Mouse (Mus musculus) layer of hippocampus, postnatal 36 days (tissue): ENCODE data around the gene Hs6st3. TPM values are rescaled to one million over a fixed set of nuclear protein-coding genes. Genes with fewer than 3 reads are reported as not detected.

Experiments
- DNase-seq, 2 experiments: peaks; one replicate each; pipeline ENCODE4 v3.0.0; 2022
- total RNA-seq, 2 experiments: library from RNA; stranded (reverse); gene quantifications; 2 replicates each; pipeline ENCODE4 v1.2.3; 2021

Gene Hs6st3
- total RNA-seq, 2 experiments from 2014 or later, result 61.4 to 70.5 TPM

DNA sequence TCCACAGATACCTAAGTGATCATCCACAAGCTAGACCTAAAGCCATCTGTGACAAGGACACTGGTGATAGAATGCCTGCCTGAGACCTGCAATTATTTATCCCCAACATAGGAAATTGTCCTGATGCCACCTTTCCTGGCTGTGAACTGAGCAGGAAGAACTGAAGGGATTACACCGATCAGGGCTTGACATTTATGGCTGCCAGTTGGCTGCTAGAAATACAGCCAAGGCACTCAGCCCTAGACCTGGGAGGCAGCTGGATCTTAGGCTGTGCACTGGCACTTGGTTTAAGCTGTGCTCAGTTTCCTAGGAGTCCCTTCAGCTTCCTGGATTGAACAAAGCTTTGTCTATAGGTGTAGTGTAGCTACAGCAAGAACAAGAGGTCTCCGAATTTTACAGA is 518.8 kb downstream of the Hs6st3 start:
- no peak for DNase-seq

GRCm38 (mm10) chr14:119665741-119666141 is 527.6 kb downstream of the Hs6st3 start:
- DNase-seq, result peak; percentile 62 to 66

GRCm38 (mm10) chr14:119667421-119667820 is 529.3 kb downstream of the Hs6st3 start:
- DNase-seq, result no peak

DNA sequence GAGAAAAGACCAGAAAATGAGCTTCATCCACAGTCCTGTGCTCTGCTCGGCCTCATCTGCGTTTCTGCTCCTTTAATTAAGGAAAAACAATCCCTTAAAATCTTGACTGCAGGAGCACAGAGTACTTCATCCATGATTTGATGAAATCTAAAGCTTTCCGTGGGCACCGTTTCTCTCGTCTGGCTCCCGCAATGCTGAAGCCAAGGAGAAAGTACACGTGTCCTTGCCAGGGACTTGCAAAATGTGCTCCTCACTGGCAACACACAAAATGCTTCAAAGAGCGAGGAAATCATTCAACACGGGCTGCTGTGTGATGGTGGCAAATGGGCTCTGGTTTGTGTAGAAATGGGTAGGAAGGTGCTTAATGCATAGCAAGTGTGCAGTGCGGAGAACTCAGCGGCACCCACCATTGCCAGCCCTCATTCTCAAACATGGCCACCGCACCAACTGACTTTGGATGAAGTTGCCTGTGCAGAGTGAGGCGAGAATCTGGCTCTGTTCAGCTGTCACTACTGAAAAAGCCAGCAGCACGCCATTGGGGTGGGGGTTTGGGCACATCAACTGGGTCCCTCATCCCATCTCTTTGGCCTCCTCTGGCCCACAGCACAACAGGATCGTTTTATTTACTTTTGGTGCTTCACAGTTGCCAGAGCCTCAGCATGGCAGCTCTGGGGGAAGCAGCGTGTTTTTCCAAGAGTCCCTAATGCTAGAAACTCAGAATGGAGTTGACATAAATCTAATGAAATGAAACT is 532.9 kb downstream of the Hs6st3 start:
- DNase-seq, result no peak

GRCm38 (mm10) chr14:119678574-119678973 is 540.4 kb downstream of the Hs6st3 start:
- DNase-seq, result no peak

- DNase-seq, result no peak
These were observed 541.9 kb downstream of the Hs6st3 start for GRCm38 (mm10) chr14:119680052-119680451.

- no peak for DNase-seq
These were observed 549.7 kb downstream of the Hs6st3 start for GRCm38 (mm10) chr14:119687885-119688284.

GRCm38 (mm10) chr14:119699982-119700381 is 561.8 kb downstream of the Hs6st3 start:
- no peak for DNase-seq

- DNase-seq, result no peak
These were observed 576.6 kb downstream of the Hs6st3 start for GRCm38 (mm10) chr14:119714712-119715111.

DNA sequence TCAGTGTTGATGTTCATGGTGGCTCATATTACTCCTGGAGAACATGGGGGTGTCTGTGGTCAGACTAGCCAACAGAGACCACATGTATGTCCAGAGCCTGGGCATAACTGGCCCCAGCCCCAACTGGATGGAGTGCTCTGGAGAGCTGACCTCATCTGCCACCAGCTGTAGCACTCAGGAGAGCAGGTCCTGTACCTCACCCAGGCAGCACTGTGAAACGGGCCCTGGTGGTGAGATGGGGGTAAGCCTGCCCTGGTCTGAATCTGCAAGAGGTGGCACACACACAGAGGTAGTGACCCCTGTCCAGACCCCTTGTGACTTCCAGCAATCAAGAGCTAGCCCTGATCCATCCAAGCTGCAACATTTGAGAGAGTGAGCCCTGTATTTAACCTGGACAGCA is 579.2 kb downstream of the Hs6st3 start:
- DNase-seq, result no peak

- no peak for DNase-seq
These were observed 587.0 kb downstream of the Hs6st3 start for GRCm38 (mm10) chr14:119725102-119725501.

DNA sequence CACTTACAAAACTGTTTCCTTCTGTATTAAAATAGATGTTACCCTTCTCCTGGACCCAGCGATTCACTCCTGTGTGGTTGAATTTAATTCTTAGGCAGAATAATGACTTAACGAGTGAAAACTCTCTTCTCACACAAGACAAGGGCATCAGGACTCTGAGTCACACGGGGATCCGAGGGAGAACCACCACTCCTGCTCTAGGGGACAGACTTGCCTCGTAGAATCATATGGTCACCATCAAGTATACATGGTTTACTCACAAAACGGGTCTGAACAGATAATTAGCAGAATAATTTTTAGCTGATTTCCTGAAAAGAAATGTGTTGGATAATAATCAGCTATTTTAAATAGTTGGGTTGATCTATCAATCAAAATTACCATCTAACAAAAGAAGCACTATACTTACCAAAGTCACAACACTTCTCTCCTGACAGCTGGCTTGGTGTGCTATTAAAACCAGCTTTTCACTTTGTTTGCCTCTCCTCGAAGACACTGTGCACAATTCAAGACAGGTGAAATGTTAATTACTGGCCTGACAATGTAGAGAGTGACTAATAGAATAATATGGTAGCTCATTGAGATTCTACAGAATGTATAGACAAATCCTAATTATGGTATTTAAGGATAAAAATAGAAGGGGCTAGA is 593.4 kb downstream of the Hs6st3 start:
- no peak for DNase-seq

DNA sequence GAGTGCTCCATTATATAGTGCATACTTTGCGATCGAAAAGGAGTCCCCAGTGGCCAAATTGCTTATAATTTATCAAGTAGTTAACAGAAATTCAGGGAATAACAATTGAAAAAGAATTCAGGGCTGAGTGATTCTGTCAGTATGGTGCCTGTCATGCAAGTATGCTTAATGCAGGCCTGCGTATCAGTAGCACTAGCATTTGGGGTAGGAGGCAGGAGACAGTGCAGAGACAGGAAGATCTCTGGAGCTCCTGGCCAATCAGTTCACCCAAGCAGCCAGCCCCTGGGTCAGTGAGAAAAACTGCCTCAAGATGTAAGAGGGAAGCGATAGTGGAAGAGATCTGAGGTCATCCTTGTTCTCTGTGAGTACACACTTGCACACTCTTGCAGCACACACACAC is 594.1 kb downstream of the Hs6st3 start:
- no peak for DNase-seq

DNA sequence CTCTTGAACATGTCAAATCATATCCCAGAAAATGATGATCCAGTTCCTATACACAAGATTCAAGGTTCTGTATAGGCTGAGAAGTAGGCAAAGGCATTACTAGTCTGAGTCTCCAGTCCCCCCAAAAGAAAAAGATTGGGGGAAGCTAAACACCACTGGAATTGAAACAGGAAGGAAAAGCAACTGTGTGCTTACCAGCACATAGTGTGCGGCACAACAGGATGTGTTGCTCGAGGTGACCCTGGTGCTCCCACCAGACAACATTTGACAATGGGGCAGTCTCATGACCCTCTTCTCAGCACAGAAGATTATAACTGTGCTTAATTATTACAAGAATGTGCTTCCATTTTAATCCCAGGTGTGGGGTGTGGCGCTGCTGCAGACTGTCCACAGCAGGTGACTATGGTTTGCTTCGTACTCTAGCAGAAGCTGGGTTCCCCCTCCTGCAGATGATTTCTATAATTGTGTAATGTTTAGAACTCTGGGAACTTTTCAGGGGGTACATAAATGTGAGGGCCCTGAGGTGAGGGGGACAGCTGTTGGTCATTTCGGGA is 599.3 kb downstream of the Hs6st3 start:
- DNase-seq, result no peak

- DNase-seq, result no peak
These were observed 603.6 kb downstream of the Hs6st3 start for GRCm38 (mm10) chr14:119741791-119742190.

DNA sequence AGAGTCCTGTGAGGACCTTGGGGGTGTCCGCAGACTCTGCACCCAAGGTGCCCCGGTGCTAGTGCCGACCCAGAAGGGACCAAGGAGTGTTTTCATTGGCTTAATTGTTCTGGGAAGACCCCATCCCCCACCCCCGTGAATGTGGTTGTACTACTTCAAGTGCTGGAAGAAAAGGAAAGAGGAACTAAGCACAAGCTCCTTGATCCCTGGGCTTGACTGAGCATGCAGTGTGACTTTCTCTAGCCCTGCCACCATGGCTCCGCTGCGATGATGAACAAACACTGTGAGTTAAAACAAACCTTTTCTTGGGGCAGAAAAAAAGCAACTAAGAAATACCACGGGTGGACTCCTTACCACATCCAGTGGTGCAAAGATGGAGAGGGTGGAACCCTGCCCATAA is 623.2 kb downstream of the Hs6st3 start:
- DNase-seq, result no peak

GRCm38 (mm10) chr14:119772040-119772439 is 633.9 kb downstream of the Hs6st3 start:
- DNase-seq, result no peak

GRCm38 (mm10) chr14:119776261-119776660 is 638.1 kb downstream of the Hs6st3 start:
- DNase-seq, result no peak

DNA sequence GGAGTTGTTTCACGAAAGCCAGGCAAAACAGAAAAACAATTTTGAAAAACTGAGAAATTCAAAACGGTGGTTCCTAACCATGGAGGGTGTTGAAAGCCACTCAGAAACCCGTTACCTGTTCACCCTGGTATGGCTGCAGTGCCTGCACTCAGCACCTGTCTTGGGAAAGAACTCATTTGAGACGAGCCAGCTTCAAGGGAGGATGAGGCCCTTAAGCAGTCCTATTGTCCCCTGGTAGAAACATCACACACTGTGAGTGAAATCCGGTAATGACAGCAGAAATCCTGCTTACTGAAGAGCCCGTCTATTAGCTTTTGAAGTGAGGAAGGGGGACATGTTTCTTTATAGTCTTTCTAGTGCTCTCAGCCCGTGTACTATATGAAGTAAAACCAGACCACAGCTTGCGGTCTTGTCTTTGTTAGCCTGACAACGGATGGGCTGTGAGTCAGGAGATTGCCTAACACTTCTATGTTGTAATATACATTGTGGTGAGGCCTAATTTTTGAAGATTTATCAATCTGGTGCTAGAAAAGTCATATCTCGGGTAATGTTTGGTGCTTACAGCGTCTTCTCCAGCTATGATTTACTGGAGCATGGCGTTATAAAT is 641.9 kb downstream of the Hs6st3 start:
- DNase-seq, result no peak

GRCm38 (mm10) chr14:119781111-119781510 is 643.0 kb downstream of the Hs6st3 start:
- DNase-seq, result peak; percentile 47 to 49

DNA sequence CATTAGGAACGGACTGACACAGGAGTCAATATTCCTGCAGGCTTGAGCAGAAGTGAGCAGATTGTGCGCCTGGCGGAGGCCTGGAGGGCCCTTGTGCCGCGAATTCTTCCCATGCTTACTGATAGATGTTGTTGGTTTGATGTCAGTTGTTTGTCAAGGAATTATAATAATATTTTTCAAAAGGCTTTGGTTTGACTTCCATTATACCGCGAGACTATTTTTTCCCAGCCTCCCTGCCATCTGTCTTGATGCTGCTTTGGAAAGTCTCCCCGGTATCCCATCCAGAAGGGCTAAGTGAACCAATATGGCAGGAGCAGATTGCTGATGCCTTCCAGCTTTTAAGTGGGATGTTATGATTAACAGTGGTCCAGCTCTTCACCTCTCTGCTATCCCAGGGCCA is 651.3 kb downstream of the Hs6st3 start:
- peak; percentile 75 to 76 for DNase-seq

- DNase-seq, result no peak
These were observed 659.2 kb downstream of the Hs6st3 start for GRCm38 (mm10) chr14:119797172-119797850.

DNA sequence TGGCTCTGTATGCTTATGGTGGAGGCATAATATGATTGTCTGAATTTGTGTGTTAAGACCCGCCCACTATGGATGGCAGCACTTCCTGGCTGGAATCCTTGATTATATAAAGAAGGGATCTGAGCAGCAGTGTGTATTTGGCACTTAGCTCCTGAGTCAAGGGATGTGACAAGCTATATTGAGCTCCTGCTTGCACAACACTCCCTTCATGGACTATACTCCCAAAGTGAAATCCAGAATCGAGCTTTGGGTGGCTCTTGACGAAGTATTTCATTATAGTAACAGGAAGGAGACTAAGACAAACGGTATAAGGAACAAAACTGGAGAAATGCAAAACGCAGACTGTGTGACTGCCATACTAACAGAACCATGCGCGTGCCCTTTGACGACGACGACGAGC is 660.4 kb downstream of the Hs6st3 start:
- no peak for DNase-seq
